Mouse (Mus musculus) c-Kit-positive CD71-positive TER-119-positive erythroid progenitor cells, embryonic 14.5 days (primary cell): ENCODE results near the gene Ccdc60.

Source experiments
- DNase-seq: peaks from one replicate; pipeline ENCODE4 v3.0.0-alpha.2; 2013; ENCODE audit warnings: low spot score

Ccdc60 gene

GRCm38 (mm10) chr5:116271511-116272227, 17.1 kb downstream of the Ccdc60 start:
- no peak for DNase-seq

- no peak for DNase-seq
Observed at GRCm38 (mm10) chr5:116269212-116270145, 19.3 kb downstream of the Ccdc60 start.

GRCm38 (mm10) chr5:116262689-116263088, 26.1 kb downstream of the Ccdc60 start:
- no peak for DNase-seq

- no peak for DNase-seq
Observed at GRCm38 (mm10) chr5:116261944-116262343, 26.8 kb downstream of the Ccdc60 start.

- no peak for DNase-seq
Observed at GRCm38 (mm10) chr5:116260356-116260755, 28.4 kb downstream of the Ccdc60 start.

GRCm38 (mm10) chr5:116258321-116258860, 30.4 kb downstream of the Ccdc60 start:
- DNase-seq: no peak

- peak; percentile 22 for DNase-seq
Observed at GRCm38 (mm10) chr5:116253914-116254313, 34.9 kb downstream of the Ccdc60 start.

- DNase-seq: peak; percentile 6
Observed at GRCm38 (mm10) chr5:116252186-116252585, 36.6 kb downstream of the Ccdc60 start.

- no peak for DNase-seq
Observed at GRCm38 (mm10) chr5:116246642-116247041, 42.1 kb downstream of the Ccdc60 start.

GRCm38 (mm10) chr5:116244476-116244875, 44.3 kb downstream of the Ccdc60 start:
- no peak for DNase-seq

GRCm38 (mm10) chr5:116243622-116244021, 45.2 kb downstream of the Ccdc60 start:
- no peak for DNase-seq

GRCm38 (mm10) chr5:116231841-116232643, 56.7 kb downstream of the Ccdc60 start:
- peak; percentile 6 for DNase-seq

GRCm38 (mm10) chr5:116228414-116228813, 60.4 kb downstream of the Ccdc60 start:
- no peak for DNase-seq

- DNase-seq: no peak
Observed at GRCm38 (mm10) chr5:116224023-116224422, 64.8 kb downstream of the Ccdc60 start.

- DNase-seq: no peak
Observed at GRCm38 (mm10) chr5:116221916-116222315, 66.9 kb downstream of the Ccdc60 start.

GRCm38 (mm10) chr5:116219288-116219687, 69.5 kb downstream of the Ccdc60 start:
- no peak for DNase-seq

- peak; percentile 0 for DNase-seq
Observed at GRCm38 (mm10) chr5:116212706-116213105, 76.1 kb downstream of the Ccdc60 start.

- no peak for DNase-seq
Observed at GRCm38 (mm10) chr5:116209378-116210091, 79.2 kb downstream of the Ccdc60 start.

GRCm38 (mm10) chr5:116208741-116209368, 79.9 kb downstream of the Ccdc60 start:
- DNase-seq: no peak

GRCm38 (mm10) chr5:116202692-116203091, 86.1 kb downstream of the Ccdc60 start:
- no peak for DNase-seq

GRCm38 (mm10) chr5:116194499-116194898, 94.3 kb downstream of the Ccdc60 start:
- no peak for DNase-seq
